In genomic region chr9:21309150-21309741, GRCm38 (mm10) we compare ENCODE assay signal across 1 mouse cellular context.
TF ChIP-seq lines count a peak whose summit lies in the region.

No protein-coding gene starts in this region.

TF ChIP-seq in CH12.LX, 34 proteins besides CTCF, POLR2A, EP300 and RAD21:
- 0 out of 2 replicates have a peak, but pooled peaks have one; percentile 4 for TF ChIP-seq USF1 (IDR thresholded peaks at IDR 0.05; ENCODE audit: low read depth, low read length)
- no peak for TF ChIP-seq ZC3H11A (IDR thresholded peaks at IDR 0.05; ENCODE audit: low read depth, low read length)
- TF ChIP-seq MEF2A (IDR thresholded peaks at IDR 0.05; ENCODE audit: borderline replicate concordance, low read depth, low read length), result no peak
- no peak for TF ChIP-seq ZKSCAN1 (IDR thresholded peaks at IDR 0.05; ENCODE audit: borderline replicate concordance, low read depth, low read length)
- peak; percentile 83 for TF ChIP-seq MXI1 (IDR thresholded peaks at IDR 0.05; ENCODE audit: low read depth, low read length)
- TF ChIP-seq TBP (conservative IDR thresholded peaks at IDR 0.05; ENCODE audit: low read depth, low read length), result peak; percentile 77
- TF ChIP-seq USF2 (conservative IDR thresholded peaks at IDR 0.05; ENCODE audit: low read depth, low read length), result no peak
- no peak for TF ChIP-seq UBTF (IDR thresholded peaks at IDR 0.05; ENCODE audit: low read depth, low read length)
- TF ChIP-seq SIN3A (IDR thresholded peaks at IDR 0.05; ENCODE audit: low read length), result peak; percentile 74
- TF ChIP-seq CHD1 (IDR thresholded peaks at IDR 0.05; ENCODE audit: low read depth, low read length), result no peak
- TF ChIP-seq JUND (conservative IDR thresholded peaks at IDR 0.05; ENCODE audit: low read depth, low read length), result no peak
- no peak for TF ChIP-seq ELF1 (IDR thresholded peaks at IDR 0.05; ENCODE audit: low read depth, low read length)
- TF ChIP-seq PAX5 (IDR thresholded peaks at IDR 0.05; ENCODE audit: low read length), result no peak
- TF ChIP-seq TCF12 (IDR thresholded peaks at IDR 0.05; ENCODE audit: low read depth, low read length), result peak; percentile 54; the same call in 1 of the 2 replicates
- peak; percentile 65; the same call in 1 of the 2 replicates for TF ChIP-seq MAX (IDR thresholded peaks at IDR 0.05; ENCODE audit: low read length)
- TF ChIP-seq E2F4 (IDR thresholded peaks at IDR 0.05; ENCODE audit: insufficient replicate concordance, low read depth, low read length), result no peak
- TF ChIP-seq MAFK (IDR thresholded peaks at IDR 0.05; ENCODE audit: insufficient replicate concordance, low read length), result no peak
- no peak; the same call in 1 of the 2 replicates for TF ChIP-seq ETS1 (conservative IDR thresholded peaks at IDR 0.05; ENCODE audit: low read depth, low read length)
- peak; percentile 75 for TF ChIP-seq MYC (IDR thresholded peaks at IDR 0.05; ENCODE audit: low read depth, low read length)
- TF ChIP-seq ZNF384 (IDR thresholded peaks at IDR 0.05; ENCODE audit: low read depth, low read length), result no peak
- 0 out of 2 replicates have a peak, but pooled peaks have one; percentile 54 for TF ChIP-seq KAT2A (IDR thresholded peaks at IDR 0.05; ENCODE audit: insufficient replicate concordance, low read length)
- peak; percentile 56 for TF ChIP-seq NELFE (IDR thresholded peaks at IDR 0.05; ENCODE audit: low read depth, low read length)
- TF ChIP-seq IRF4 (IDR thresholded peaks at IDR 0.05; ENCODE audit: low read depth, low read length), result no peak
- peak; percentile 73 for TF ChIP-seq ZMIZ1 (IDR thresholded peaks at IDR 0.05; ENCODE audit: low read depth, low read length)
- peak; percentile 52 for TF ChIP-seq BHLHE40 (IDR thresholded peaks at IDR 0.05; ENCODE audit: low read depth, low read length)
- no peak; the same call in none of the 2 replicates for TF ChIP-seq MAZ (IDR thresholded peaks at IDR 0.05; ENCODE audit: low read depth, low read length)
- TF ChIP-seq GABPA (IDR thresholded peaks at IDR 0.05; ENCODE audit: insufficient replicate concordance, low read depth, low read length), result no peak
- TF ChIP-seq JUN (IDR thresholded peaks at IDR 0.05; ENCODE audit: insufficient read depth, low read depth, low read length), result no peak
- no peak for TF ChIP-seq SMC3 (IDR thresholded peaks at IDR 0.05; ENCODE audit: low read depth, low read length)
- peak; percentile 96 for TF ChIP-seq CHD2 (IDR thresholded peaks at IDR 0.05; ENCODE audit: low read length)
- TF ChIP-seq NRF1 (IDR thresholded peaks at IDR 0.05; ENCODE audit: low read depth, low read length), result 0 out of 2 replicates have a peak, but pooled peaks have one; percentile 33
- TF ChIP-seq HCFC1 (IDR thresholded peaks at IDR 0.05; ENCODE audit: low read depth, low read length), result peak; percentile 33; the same call in 1 of the 2 replicates
- TF ChIP-seq POLR2AphosphoS2 (IDR thresholded peaks at IDR 0.05; ENCODE audit: low read depth, low read length), result peak; percentile 44; the same call in 1 of the 2 replicates
- TF ChIP-seq RCOR1 (conservative IDR thresholded peaks at IDR 0.05; ENCODE audit: low read depth, low read length), result 0 out of 2 replicates have a peak, but pooled peaks have one; percentile 49
